Mouse (Mus musculus) megakaryocyte-erythroid progenitor cell, adult 5 weeks (primary cell): ENCODE data around the gene Fndc8. TPM values are rescaled to one million over a fixed set of nuclear protein-coding genes. Genes with fewer than 3 reads are reported as not detected.

Experiments
- polyA plus RNA-seq: library from polyadenylated mRNA; stranded (reverse); fragments of >175 nt; gene quantifications from 2 replicates; pipeline ENCODE4 v1.2.3, GENCODE M21; 2012

Gene Fndc8
- polyA plus RNA-seq = not detected in 2 replicates

DNA sequence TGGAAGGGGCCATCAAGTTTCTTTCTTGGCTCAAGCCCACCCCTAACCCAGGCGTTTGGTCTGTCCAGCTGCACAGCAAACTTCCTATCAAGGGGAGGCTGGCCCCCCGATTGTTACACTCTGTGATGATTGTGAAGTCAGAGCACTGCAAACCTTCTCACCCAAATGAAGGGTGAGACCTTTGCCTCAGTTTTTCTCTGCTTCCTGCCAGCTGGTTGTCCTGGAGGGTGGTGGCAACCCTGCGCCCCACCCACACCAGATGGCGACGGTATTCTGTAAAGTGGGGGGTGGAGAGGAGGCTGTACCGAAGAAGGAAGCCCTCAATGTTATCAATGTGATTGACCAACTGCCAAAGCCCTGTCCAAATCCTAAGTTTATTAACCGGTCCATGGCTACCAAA, at the start of gene Fndc8:
Fndc8 (plus strand) TSS at position 189 of the 400 bp plus-strand sequence.

DNA sequence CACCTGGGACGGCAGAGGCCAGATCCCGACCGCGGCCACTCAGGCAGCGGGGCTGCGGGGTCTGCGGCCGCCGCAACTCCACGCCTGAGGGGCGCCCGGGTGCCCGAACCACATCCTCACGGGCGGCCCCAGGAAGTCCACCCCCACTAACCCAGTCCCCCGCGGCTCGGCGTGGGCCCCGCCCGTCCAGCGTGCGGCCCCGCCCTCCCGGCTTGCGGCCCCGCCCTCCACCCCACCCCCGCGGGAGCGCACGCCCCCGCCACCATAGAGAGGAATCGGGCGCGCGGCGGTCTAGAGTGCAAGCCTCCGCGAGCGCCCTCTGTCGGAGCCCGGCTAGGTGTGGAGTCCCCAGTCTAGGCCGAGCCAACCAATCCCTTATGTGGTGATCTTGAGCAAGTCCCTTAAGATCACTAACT, 20.9 kb upstream of the Fndc8 start, which contains the start of gene Rffl:
Rffl (minus strand) TSS at position 180 of the 416 bp plus-strand sequence.

DNA sequence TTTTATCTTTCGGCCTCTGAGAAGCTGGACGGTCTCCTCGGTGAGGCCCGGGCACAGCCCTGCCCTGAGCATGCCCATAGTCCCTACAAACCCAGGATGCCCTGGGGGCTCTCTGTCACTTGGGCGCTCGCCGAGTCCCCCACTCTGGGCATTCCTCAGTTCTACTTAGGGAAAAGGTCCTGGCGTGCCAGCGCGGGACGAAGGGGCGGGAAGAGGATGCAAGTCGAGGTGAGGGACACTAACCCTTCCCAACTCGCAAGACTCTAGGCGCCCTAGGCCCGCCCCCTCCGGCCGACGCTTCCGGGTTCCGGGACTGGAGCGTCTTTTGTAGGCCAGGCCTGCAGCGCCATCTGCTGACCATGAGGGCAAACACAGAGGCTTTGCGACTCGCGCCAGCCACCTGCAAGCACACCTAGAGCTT, 1.6 kb upstream of the Fndc8 start, which contains the start of gene Rad51d:
Rad51d (minus strand) TSS at position 273 of the 421 bp plus-strand sequence.

DNA sequence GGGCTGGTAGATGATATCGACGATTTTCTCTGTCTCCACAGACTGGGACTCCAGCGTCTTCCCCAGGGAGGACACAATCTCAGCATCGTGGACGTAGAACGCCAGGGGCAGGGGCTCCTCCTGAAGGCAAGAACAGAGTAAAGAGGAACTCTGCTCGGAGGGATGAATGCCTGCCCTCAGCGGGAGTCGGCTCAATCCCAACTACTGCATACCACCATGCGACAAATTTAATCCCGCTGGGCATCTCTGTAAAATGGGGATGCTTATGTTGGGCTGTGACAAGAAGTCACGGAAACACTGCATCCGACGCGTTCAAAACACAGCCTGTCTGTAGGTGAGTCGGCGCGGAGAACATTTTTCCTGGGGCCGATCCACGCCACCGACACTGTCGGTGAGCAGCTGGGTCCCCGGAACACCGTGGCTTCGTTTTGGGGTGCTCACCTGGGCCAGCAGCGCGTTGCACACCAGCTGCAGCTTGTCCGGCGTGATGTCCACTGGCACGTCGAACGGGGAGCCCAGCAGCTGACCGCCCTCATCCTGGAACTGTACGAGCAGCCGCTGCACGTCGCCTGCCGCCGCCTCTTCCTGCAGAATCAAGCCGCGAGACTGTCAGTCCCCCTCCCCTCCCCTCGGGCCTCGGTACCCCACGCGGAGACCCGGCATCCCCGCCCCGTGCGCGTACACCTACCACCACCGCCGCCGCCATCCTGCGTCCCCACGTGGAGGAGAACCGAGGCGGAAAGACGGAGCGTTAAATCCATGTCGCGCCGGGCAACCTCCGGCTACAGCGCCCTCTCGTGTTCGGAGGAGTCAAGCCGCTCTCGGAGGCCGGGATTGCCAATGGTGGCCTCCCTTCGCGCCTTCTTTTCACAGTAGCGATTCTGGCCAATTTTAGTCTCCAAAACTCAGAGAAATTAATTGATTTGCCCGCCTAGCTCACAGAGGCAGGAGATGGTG, 16.0 kb downstream of the Fndc8 start, which contains the start of gene Nle1:
Nle1 (minus strand) TSS at position 761 of the 957 bp plus-strand sequence.

DNA sequence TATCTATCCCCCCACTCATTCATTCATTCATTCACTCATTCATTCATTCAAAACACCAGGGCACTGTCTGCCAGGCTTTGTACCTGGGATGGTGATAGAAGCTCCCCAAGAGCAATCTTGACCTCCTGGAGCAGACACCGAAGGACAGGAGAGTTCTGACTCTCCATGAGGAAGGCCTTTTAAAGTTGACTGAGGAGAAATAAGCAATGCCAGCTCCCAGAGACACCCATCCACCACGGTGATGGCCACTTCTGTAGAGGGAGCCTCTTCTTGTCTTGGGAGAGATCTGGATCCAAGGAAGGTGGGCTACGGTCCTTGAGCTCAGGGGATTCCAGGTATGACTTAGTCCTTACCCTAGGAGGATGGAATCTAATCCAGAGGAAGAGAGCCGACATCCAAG, 18.3 kb downstream of the Fndc8 start, which contains the start of gene Unc45b:
Unc45b (plus strand) TSS at position 301 of the 400 bp plus-strand sequence.

Other genes with a start within 250 kb of the Fndc8 start
- gene Cct6b, start 127.8 kb upstream of the Fndc8 start, polyA plus RNA-seq = 0.19 TPM in 1 of 2 replicates, not detected in the other
- 22.5 and 27.1 TPM in 2 replicates for gene Zfp830, start 127.8 kb upstream of the Fndc8 start, polyA plus RNA-seq
- gene Lig3, start 111.0 kb upstream of the Fndc8 start, polyA plus RNA-seq = 38.9 and 42.0 TPM in 2 replicates
- gene Rffl, start 20.9 kb upstream of the Fndc8 start, polyA plus RNA-seq = 12.7 and 16.5 TPM in 2 replicates
- 13.9 and 15.7 TPM in 2 replicates for gene Rad51d, start 1.5 kb upstream of the Fndc8 start, polyA plus RNA-seq
- 58.8 and 65.9 TPM in 2 replicates for gene Nle1, start 16.3 kb downstream of the Fndc8 start, polyA plus RNA-seq
- 0.07 and 0.08 TPM in 2 replicates for gene Unc45b, start 18.4 kb downstream of the Fndc8 start, polyA plus RNA-seq
- 0.26 and 1.1 TPM in 2 replicates for gene Slfn5, start 59.2 kb downstream of the Fndc8 start, polyA plus RNA-seq
- gene Slfn9, start 99.7 kb downstream of the Fndc8 start, polyA plus RNA-seq = 4.4 and 5.7 TPM in 2 replicates
- 1.2 and 2.0 TPM in 2 replicates for gene Slfn8, start 128.7 kb downstream of the Fndc8 start, polyA plus RNA-seq
- gene Slfn2, start 173.0 kb downstream of the Fndc8 start, polyA plus RNA-seq = 2.8 and 5.3 TPM in 2 replicates
- 0.15 and 0.57 TPM in 2 replicates for gene Slfn1, start 224.7 kb downstream of the Fndc8 start, polyA plus RNA-seq